Mouse (Mus musculus): Measurements from ENCODE around the gene Hbb-bh2.
"Not testable (repeated sequence)": the region's sequence is repeated elsewhere in the genome, so short reads cannot be mapped to it uniquely, and the experiment has no call there.

Gene Hbb-bh2

GRCm38 (mm10) chr7:103812174-103812573 is 28.1 kb downstream of the Hbb-bh2 start:
- in situ Hi-C loops (cut with MboI, MseI): no loop called here

- in situ Hi-C loops (cut with MboI, MseI): no loop called here
Observed at GRCm38 (mm10) chr7:103811223-103811845, 29.0 kb downstream of the Hbb-bh2 start.

- in situ Hi-C loops (cut with MboI, MseI): no loop called here
Observed at GRCm38 (mm10) chr7:103810746-103811145, 29.6 kb downstream of the Hbb-bh2 start.

- in situ Hi-C loops (cut with MboI, MseI): no loop called here
Observed at GRCm38 (mm10) chr7:103810296-103810695, 30.0 kb downstream of the Hbb-bh2 start.

GRCm38 (mm10) chr7:103809801-103810155 is 30.5 kb downstream of the Hbb-bh2 start:
- in situ Hi-C loops (cut with MboI, MseI): no loop called here

- in situ Hi-C loops (cut with MboI, MseI): no loop called here
Observed at GRCm38 (mm10) chr7:103808971-103809800, 31.1 kb downstream of the Hbb-bh2 start.

GRCm38 (mm10) chr7:103808120-103808519 is 32.2 kb downstream of the Hbb-bh2 start:
- in situ Hi-C loops (cut with MboI, MseI): not testable (repeated sequence)

- in situ Hi-C loops (cut with MboI, MseI): no loop called here
Observed at GRCm38 (mm10) chr7:103806856-103807255, 33.5 kb downstream of the Hbb-bh2 start.

GRCm38 (mm10) chr7:103792669-103793388 is 47.5 kb downstream of the Hbb-bh2 start:
- in situ Hi-C loops (cut with MboI, MseI): no loop called here

- in situ Hi-C loops (cut with MboI, MseI): no loop called here
Observed at GRCm38 (mm10) chr7:103791721-103792120, 48.6 kb downstream of the Hbb-bh2 start, which contains the start of gene Olfr67. Olfr67 (minus strand) TSS chr7:103791821.
